Mouse (Mus musculus): ENCODE measurements around the gene Mast4.

Mast4 gene

GRCm38 (mm10) chr13:103198210-103198940, 135.9 kb downstream of the Mast4 start:
- no peak for DNase-seq (ENCODE audit: low spot score in 2 of 2)

GRCm38 (mm10) chr13:103196307-103196706, 138.0 kb downstream of the Mast4 start:
- no peak for DNase-seq (ENCODE audit: low spot score in 2 of 2)

GRCm38 (mm10) chr13:103195847-103196246, 138.4 kb downstream of the Mast4 start:
- no peak for DNase-seq (ENCODE audit: low spot score in 2 of 2)

GRCm38 (mm10) chr13:103183566-103183965, 150.7 kb downstream of the Mast4 start:
- DNase-seq (ENCODE audit: low spot score in 2 of 2) = no peak

GRCm38 (mm10) chr13:103181836-103182235, 152.5 kb downstream of the Mast4 start:
- no peak for DNase-seq (ENCODE audit: low spot score in 2 of 2)

- DNase-seq (ENCODE audit: low spot score in 2 of 2) = no peak
Measured at GRCm38 (mm10) chr13:103176871-103177270, 157.4 kb downstream of the Mast4 start.

- no peak for DNase-seq (ENCODE audit: low spot score in 2 of 2)
Measured at GRCm38 (mm10) chr13:103174431-103174830, 159.9 kb downstream of the Mast4 start.

GRCm38 (mm10) chr13:103173545-103174182, 160.6 kb downstream of the Mast4 start:
- peak; percentile 85 to 87 for DNase-seq (ENCODE audit: low spot score in 2 of 2)

GRCm38 (mm10) chr13:103151944-103152343, 182.4 kb downstream of the Mast4 start:
- no peak for DNase-seq (ENCODE audit: low spot score in 2 of 2)

GRCm38 (mm10) chr13:103151171-103151570, 183.1 kb downstream of the Mast4 start:
- DNase-seq (ENCODE audit: low spot score in 2 of 2) = no peak

- DNase-seq (ENCODE audit: low spot score in 2 of 2) = peak; percentile 71 to 77
Measured at GRCm38 (mm10) chr13:103150671-103151070, 183.6 kb downstream of the Mast4 start.

GRCm38 (mm10) chr13:103149415-103149814, 184.9 kb downstream of the Mast4 start:
- no peak for DNase-seq (ENCODE audit: low spot score in 2 of 2)

GRCm38 (mm10) chr13:103144343-103144742, 190.0 kb downstream of the Mast4 start:
- no peak for DNase-seq (ENCODE audit: low spot score in 2 of 2)

GRCm38 (mm10) chr13:103141304-103141703, 193.0 kb downstream of the Mast4 start:
- DNase-seq (ENCODE audit: low spot score in 2 of 2) = no peak

- no peak for DNase-seq (ENCODE audit: low spot score in 2 of 2)
Measured at GRCm38 (mm10) chr13:103140051-103140450, 194.2 kb downstream of the Mast4 start.

GRCm38 (mm10) chr13:103138298-103138697, 196.0 kb downstream of the Mast4 start:
- DNase-seq (ENCODE audit: low spot score in 2 of 2) = no peak

GRCm38 (mm10) chr13:103135224-103135883, 198.9 kb downstream of the Mast4 start:
- DNase-seq (ENCODE audit: low spot score in 2 of 2) = no peak

- DNase-seq (ENCODE audit: low spot score in 2 of 2) = no peak
Measured at GRCm38 (mm10) chr13:103131781-103132180, 202.5 kb downstream of the Mast4 start.

- no peak for DNase-seq (ENCODE audit: low spot score in 2 of 2)
Measured at GRCm38 (mm10) chr13:103129130-103129797, 205.0 kb downstream of the Mast4 start.

GRCm38 (mm10) chr13:103128729-103129128, 205.6 kb downstream of the Mast4 start:
- no peak for DNase-seq (ENCODE audit: low spot score in 2 of 2)

GRCm38 (mm10) chr13:103127594-103127993, 206.7 kb downstream of the Mast4 start:
- no peak for DNase-seq (ENCODE audit: low spot score in 2 of 2)

- DNase-seq (ENCODE audit: low spot score in 2 of 2) = no peak
Measured at GRCm38 (mm10) chr13:103123716-103124115, 210.6 kb downstream of the Mast4 start.

All from right cerebral cortex, adult 2 months (tissue).